Mouse (Mus musculus): ENCODE measurements at regions not wholly inside any gene's neighbourhood (a gene's known extent, or its start where the extent isn't known, plus 50 kb on each side); places are given as distances from the start of the nearest gene placed in this dataset.

DNA sequence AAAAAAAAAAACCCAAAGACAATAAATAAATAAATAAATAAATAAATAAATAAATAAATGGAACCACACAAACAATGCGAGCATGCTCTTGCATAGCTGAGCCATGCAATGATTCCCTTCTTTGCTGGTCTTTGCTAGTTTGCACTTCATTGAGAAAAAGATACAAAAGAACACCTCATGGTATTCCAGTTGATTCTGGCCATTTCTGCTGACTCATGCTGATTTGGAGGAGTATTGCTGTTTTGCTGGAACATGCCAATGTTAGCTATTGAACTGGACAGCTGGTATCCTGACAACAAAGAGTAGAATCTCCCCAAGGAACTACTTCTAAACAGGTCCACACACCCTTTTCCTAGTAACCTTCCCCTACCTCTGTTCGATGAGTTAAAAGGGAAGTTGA lies 60.2 kb downstream of the Htr1a start:
- no peak for DNase-seq (ENCODE audit: low spot score in 2 of 2)

DNA sequence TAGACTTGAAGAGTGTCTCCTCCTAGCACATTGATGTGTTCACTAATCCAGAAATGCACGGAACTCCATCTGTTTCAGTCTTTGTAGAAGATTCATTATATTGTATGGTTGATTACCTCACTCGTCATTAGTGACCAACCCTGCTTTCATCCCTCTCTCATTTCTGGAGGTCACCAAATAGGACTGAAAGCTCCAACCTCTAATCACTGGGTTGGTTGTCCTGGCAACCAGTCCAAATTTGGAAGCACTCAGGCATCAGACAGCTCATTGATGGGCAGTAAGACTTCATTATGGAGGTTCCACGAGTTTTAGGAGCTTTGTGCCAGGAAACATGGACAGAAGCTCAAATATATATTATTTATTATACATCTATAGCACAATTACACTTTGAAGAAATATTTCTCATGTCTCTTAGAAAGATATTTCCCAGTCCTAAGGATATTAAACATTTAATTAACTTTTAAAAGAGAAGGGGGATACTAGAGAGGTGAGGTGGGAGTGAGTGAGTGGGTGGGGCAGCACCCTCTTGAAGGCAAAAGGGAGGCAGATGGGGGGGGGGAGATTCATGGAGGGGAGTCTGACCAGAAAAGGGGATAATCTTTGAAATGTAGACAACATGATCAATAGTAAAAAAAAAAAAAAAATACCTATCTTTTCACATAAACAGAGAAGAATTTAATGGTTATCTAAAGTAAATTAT lies 94.7 kb downstream of the Htr1a start:
- DNase-seq (ENCODE audit: low spot score in 2 of 2), result no peak

- no peak for DNase-seq (ENCODE audit: low spot score in 2 of 2)
Measured at GRCm38 (mm10) chr13:105573248-105573647, 129.8 kb downstream of the Htr1a start.

DNA sequence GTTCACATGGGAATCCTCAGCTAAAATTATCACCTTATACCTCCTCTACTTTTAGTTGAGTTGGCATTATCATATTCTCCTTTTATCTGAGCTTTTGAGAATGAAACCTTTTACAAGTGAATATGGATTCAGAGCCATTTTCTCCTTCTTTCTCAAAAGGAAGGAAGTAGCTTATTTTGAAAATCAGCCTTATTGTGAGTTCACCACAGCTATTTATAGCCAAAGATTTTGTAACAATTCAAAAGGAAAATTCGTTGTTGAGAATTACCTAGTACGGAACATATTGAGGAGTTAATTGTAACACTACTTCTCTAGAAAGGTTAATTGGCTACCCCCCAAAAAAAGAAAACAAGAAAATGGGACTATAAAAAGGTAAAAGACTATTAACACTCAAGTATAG lies 163.0 kb downstream of the Htr1a start:
- DNase-seq (ENCODE audit: low spot score in 2 of 2), result no peak

GRCm38 (mm10) chr13:105619308-105619707 lies 175.9 kb downstream of the Htr1a start:
- no peak for DNase-seq (ENCODE audit: low spot score in 2 of 2)

DNA sequence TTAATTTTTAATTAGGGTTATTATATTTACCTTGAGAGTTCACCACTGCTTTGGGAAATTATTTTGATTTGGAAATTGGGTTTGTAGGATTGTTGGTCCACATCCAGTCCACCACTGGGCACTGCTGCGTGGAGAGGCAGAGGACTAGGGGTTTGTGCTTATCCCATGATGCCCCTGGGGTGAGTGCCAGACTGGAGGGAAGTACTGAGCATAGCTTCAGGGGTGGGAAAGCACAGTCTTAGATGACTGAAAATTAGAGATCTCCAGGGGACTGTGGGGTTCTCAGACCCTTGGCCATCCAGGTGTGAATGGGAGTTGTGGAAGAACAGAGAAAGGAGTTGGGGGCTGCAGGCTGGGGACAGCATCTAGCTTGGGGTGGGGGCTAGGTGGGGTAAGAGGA lies 177.4 kb downstream of the Htr1a start:
- no peak for DNase-seq (ENCODE audit: low spot score in 2 of 2)

DNA sequence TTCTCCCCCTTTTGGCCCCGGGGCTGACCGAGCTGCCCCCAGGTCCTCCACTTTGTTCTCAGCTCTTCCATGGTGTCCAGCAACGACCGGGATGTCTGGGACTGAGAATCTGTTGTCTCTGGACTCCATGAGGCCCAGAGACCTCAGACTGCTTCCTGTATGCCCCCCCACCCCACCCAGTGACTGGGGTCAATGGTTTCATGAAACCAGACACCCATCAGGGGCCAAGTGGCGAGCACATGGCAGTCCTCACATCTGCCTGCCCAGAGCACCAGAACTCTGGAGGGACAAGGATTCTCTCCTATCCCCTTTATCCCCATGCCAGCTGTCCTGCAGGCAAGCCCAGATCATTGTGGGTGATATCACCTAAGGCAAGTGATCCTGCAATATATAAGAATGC lies 185.2 kb downstream of the Htr1a start:
- no peak for DNase-seq (ENCODE audit: low spot score in 2 of 2)

DNA sequence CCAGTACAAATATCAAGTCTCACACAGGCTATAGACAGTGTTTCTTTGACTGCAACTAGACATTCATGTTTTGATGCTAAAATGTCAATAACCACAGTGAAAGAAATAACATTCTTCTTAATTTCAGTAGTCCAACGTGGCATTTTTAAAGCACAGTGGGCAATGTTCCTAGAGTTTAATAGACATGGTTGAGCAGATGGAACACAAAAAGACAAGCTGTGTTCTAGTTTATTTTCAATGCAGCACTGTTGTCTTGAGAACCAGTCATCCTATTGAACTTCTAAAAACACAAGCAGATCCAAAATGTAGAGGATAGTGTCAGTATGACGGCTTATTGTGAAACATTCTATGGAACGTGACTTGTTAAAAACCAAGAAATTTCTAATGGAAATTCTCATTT lies 205.2 kb downstream of the Htr1a start:
- DNase-seq (ENCODE audit: low spot score in 2 of 2), result peak in 1 of 2 experiments; percentile 70

Data from layer of hippocampus, adult 18-20 months (tissue).